Mouse (Mus musculus) limb, embryonic 13.5 days (tissue): ENCODE results near the gene Acaca. TPM values are rescaled to one million over a fixed set of nuclear protein-coding genes. Genes with fewer than 3 reads are reported as not detected.

Source experiments
- ATAC-seq: fragments of 200-750 bp; cut with Nextera tagmentation; 2 replicates; pipeline ENCODE4 v1.8.0; 2017; ENCODE audit warnings: low read depth, moderate number of reproducible peaks, moderate TSS enrichment; ENCODE audit not compliant: low FRiP score
- H3K27ac ChIP-seq: fragments of 300-500 bp; sonication (generic); 2 replicates; pipeline ENCODE4 v1.5.1; 2015; ENCODE audit warnings: inconsistent platforms, mild to moderate bottlenecking, moderate library complexity
- H3K27me3 ChIP-seq: fragments of 300-500 bp; sonication (generic); 2 replicates; pipeline ENCODE4 v1.6.1; 2015; ENCODE audit warnings: mild to moderate bottlenecking, inconsistent platforms
- H3K36me3 ChIP-seq: fragments of 300-500 bp; sonication (generic); 2 replicates; pipeline ENCODE4 v1.6.1; 2015; ENCODE audit warnings: inconsistent platforms, mild to moderate bottlenecking, moderate library complexity
- H3K4me1 ChIP-seq: fragments of 300-500 bp; sonication (generic); 2 replicates; pipeline ENCODE4 v1.6.1; 2015; ENCODE audit warnings: inconsistent platforms
- H3K4me2 ChIP-seq: fragments of 300-500 bp; sonication (generic); replicated peaks from 2 replicates; pipeline ENCODE4 v1.6.1; 2015; ENCODE audit warnings: inconsistent platforms, mild to moderate bottlenecking, moderate library complexity
- H3K4me3 ChIP-seq: fragments of 300-500 bp; sonication (generic); 2 replicates; pipeline ENCODE4 v1.5.1; 2015; ENCODE audit warnings: moderate library complexity, mild to moderate bottlenecking, inconsistent platforms
- H3K9ac ChIP-seq: fragments of 300-500 bp; sonication (generic); 2 replicates; pipeline ENCODE4 v1.6.1; 2015; ENCODE audit warnings: mild to moderate bottlenecking, inconsistent platforms
- H3K9me3 ChIP-seq: fragments of 300-500 bp; sonication (generic); 2 replicates; pipeline ENCODE4 v1.6.1; 2016; ENCODE audit warnings: inconsistent platforms
- WGBS: fragments of 180-500 bp; shearing (Covaris S2); methylation state at CpG from one replicate; pipeline ENCODE4 v1.1.7; 2015; 5-methylcytosine and 5-hydroxymethylcytosine counted together
- polyA plus RNA-seq: library from polyadenylated mRNA; unstranded; fragments of >200 nt; fragmentation: Nextera tagmentation; extraction: Ambion mirVana; gene quantifications from 2 replicates; pipeline ENCODE4 v1.2.1, GENCODE M21; 2015

Acaca gene
- polyA plus RNA-seq, 1 experiment from 2014 or later = 18.1 TPM

DNA sequence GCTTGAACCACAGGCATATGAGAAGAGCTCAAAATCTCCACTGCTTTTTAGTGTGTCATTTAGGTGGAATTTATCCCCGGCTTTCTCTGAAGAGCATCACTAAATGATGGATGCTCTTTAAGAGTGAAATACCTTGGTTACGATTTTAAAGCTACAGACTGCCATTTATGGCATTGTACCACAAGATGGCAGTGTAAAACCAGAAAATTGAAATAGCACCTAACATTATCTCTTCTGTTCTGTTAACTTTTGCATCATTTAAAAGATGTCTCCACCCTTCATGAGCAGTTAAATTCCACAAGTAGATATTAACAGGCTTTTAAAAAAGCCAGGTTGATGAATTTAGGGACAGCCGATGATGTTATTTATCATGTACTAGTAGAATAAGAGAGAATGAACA, 135.0 kb downstream of the Acaca start:
- Histone ChIP-seq H3K36me3 (peaks cover 66% of the 10 kb centered on the region), H3K9me3 (peaks cover 4% of the 10 kb centered on the region; the same call in 1 of the 2 replicates), H3K4me3 (no peak overlapping the region), H3K4me1 (no peaks in the 10 kb centered on the region), H3K9ac (no peak overlapping the region), H3K27ac (no peak overlapping the region), H3K27me3 (no peaks in the 10 kb centered on the region), H3K4me2 (no peak overlapping the region)
- 71% methylated on average over 3 of the region's 3 CpGs for WGBS
- ATAC-seq = no peak

DNA sequence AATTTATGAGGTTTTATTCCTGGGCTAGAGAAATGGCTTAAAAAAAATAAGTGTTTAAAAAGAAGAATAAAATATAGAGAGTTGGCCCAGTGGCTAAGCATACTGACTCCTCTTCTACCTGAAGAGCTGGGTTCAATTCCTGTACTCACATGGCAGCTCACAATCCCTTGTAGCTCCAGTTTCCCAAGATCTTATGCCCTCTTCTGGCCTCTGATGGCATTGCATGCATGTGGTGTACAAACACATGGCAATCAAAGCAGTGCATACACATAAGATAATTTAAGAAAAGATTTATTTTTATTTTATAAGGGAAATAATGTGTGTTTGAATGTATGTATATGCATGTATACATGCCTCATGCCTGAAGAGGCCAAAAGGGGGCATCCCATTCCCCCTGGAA, 138.6 kb downstream of the Acaca start:
- H3K9me3 ChIP-seq = peaks cover 4% of the 10 kb centered on the region; the same call in 1 of the 2 replicates
- no peak overlapping the region for H3K4me3 ChIP-seq
- H3K36me3 ChIP-seq = peaks cover 66% of the 10 kb centered on the region
- H3K4me2 ChIP-seq = no peak overlapping the region
- no peak for ATAC-seq
- H3K9ac ChIP-seq = no peak overlapping the region
- no peak overlapping the region for H3K27ac ChIP-seq
- no peaks in the 10 kb centered on the region for H3K27me3 ChIP-seq
- H3K4me1 ChIP-seq = peaks cover 7% of the 10 kb centered on the region

DNA sequence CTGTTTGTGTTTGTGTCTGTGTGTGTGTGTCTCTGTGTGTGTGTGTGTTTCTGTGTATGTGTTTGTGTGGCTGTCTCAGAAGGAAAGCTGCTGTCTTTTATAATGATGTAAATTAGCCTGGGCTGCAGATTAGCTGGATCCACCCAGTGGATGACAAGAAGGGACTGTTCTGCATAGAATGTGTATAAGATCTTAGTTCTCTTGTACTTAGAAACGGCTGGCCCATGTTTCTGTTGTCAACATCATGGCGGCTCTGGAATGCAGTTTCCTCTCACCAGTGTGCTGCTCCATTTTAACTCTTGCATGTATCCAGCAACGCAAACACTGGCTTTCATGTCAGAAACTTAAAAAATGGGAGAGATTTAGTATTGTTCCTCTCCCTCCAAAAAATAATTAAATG, 141.0 kb downstream of the Acaca start:
- 65% methylated on average over 3 of the region's 3 CpGs for WGBS
- H3K36me3 ChIP-seq = peaks cover 62% of the 10 kb centered on the region

DNA sequence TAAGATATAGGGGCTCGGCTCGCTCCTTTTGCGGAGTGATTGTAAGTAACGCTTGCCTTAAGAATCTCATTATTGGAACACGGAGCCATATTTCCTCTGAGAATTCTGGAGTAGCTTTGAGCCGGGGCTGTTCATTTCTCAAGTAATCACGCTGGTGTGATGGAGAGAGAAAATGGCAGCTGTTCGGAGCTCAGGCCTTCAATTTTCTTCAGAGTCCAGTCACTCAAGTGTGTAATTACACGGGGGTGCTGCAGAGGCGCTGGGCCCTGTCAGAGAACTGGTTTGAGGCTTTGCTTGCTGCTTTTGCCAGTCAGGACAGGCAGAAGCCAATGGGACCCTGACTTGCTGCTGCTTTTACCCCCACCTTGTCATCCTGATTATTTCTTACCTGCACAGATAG, 142.5 kb downstream of the Acaca start:
- WGBS = 66% methylated on average over 10 of the region's 10 CpGs
- H3K27ac ChIP-seq = no peak overlapping the region
- no peak overlapping the region for H3K4me3 ChIP-seq
- peaks cover 7% of the 10 kb centered on the region for H3K4me1 ChIP-seq
- H3K36me3 ChIP-seq = peaks cover 60% of the 10 kb centered on the region
- no peak for ATAC-seq
- H3K9me3 ChIP-seq = peaks cover 4% of the 10 kb centered on the region; the same call in 1 of the 2 replicates
- H3K27me3 ChIP-seq = no peaks in the 10 kb centered on the region
- no peak overlapping the region for H3K9ac ChIP-seq
- H3K4me2 ChIP-seq = no peak overlapping the region

More for the DNA sequence above, 141.0 kb downstream of the Acaca start:
- no peak for ATAC-seq
- Histone ChIP-seq H3K27me3 (no peaks in the 10 kb centered on the region), H3K9ac (no peak overlapping the region), H3K4me1 (peaks cover 7% of the 10 kb centered on the region), H3K27ac (no peak overlapping the region), H3K4me2 (no peak overlapping the region), H3K4me3 (no peak overlapping the region), H3K9me3 (peaks cover 4% of the 10 kb centered on the region; the same call in 1 of the 2 replicates)

DNA sequence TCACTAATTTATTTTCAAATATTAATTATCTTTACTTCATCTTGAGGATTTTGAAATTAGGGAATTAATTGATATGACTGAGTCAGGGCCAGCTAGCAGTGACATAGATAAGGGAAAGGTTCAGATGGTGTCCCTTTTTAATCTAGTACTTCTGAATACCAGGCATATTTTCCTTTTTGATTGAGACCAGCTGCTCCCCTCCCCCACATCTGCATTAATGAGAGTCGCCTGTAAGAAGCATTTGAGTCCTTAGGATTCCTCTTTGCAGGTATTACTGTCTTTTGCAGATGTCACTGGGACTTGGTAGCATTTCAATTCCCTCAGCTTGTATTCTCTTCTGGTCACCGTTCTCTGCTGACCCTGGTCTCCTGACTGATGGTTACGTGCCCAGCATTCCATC, 143.1 kb downstream of the Acaca start:
- H3K9ac ChIP-seq = no peak overlapping the region
- H3K36me3 ChIP-seq = peaks cover 59% of the 10 kb centered on the region

DNA sequence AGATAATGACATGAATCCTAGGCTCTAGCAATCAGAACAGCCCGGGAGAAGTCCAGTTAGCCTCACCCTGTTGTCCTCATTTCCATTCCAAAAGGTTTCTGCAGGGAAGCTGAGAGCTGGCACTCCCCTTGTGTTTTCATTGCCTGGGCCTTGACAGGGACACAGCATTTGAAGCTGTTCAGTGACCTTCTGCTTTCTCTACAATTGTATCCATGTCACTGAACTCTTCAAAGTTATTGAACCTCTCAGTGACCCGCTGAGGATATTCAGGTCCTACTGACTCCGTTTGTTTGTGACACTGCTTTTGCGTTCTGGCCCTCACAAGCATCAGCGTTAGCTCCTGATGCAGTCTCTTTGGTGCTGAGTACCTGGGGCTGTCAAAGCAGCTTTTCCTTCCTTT, 147.5 kb downstream of the Acaca start:
- H3K9me3 ChIP-seq = no peaks in the 10 kb centered on the region
- no peaks in the 10 kb centered on the region for H3K27me3 ChIP-seq
- peaks cover 55% of the 10 kb centered on the region for H3K36me3 ChIP-seq
- H3K4me3 ChIP-seq = no peak overlapping the region
- peaks cover 4% of the 10 kb centered on the region for H3K4me1 ChIP-seq
- H3K4me2 ChIP-seq = no peak overlapping the region
- 74% methylated on average over 5 of the region's 5 CpGs for WGBS
- no peak overlapping the region for H3K27ac ChIP-seq
- no peak overlapping the region for H3K9ac ChIP-seq
- ATAC-seq = no peak

More for the DNA sequence above, 143.1 kb downstream of the Acaca start:
- Histone ChIP-seq H3K4me1 (peaks cover 7% of the 10 kb centered on the region), H3K9me3 (peaks cover under 1% of the 10 kb centered on the region; the same call in 1 of the 2 replicates), H3K4me2 (no peak overlapping the region), H3K4me3 (no peak overlapping the region), H3K27me3 (no peaks in the 10 kb centered on the region), H3K27ac (no peak overlapping the region)
- no peak for ATAC-seq
- WGBS = 60% methylated on average over 3 of the region's 3 CpGs

DNA sequence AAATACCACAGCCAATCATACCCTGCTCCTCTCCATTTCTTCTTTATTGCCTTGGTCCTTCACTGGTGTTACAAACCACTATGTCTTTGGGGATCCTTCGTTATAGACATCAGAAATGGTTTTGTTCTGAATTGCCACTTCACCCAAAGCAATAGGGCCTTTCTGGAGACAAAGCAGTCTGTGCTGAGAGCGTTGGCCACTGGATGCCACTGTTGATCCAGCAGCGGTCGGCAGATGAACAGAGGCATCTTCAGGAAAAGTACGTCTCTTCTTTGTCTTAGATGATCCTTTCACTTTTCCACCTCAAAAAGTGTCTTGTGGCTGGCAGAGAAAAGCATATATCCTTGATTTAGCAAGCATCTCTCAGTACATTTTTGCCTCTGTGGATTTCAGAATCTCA, 151.8 kb downstream of the Acaca start:
- Histone ChIP-seq H3K9me3 (no peaks in the 10 kb centered on the region), H3K4me2 (no peak overlapping the region), H3K9ac (no peak overlapping the region), H3K27ac (no peak overlapping the region), H3K36me3 (peaks cover 44% of the 10 kb centered on the region), H3K4me1 (no peaks in the 10 kb centered on the region), H3K4me3 (no peak overlapping the region), H3K27me3 (no peaks in the 10 kb centered on the region)
- ATAC-seq = no peak
- WGBS = 85% methylated on average over 5 of the region's 5 CpGs

DNA sequence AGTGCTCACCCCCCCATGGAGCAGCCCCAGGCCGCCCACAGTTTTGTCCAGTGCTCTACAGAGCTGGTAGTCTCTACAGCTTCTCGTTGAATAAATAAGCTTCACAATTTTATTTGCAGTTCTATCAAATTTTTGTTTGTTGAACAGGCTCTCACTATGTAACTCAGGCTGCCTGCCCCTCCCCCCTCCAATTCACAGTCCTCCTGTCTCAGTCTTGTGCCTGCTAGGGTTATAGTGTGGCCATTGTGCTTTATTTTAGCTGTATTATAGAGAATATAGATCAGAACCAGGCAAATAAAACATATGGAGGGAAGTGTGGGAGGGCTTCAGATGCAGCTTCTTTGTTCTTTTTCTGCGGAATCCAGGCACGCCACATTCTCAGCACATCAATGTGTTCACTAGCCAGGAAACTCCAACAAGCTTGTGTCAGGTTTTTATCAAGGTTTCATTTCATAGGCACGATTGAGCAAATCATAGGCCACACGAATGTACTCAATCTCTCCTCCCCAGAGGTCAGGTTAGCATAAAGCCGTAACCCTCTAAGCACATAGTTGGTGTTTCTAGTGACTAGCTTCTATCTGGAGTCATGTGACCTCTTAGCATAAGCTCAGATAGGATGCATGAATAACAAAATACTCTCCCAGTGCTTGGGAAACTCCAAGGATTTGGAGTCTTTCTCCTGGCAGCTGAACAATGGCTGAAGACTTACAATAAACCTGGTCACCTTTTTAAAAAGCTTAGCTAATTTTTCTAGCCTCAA, 153.7 kb downstream of the Acaca start:
- no peak for ATAC-seq
- H3K9me3 ChIP-seq = no peaks in the 10 kb centered on the region
- H3K36me3 ChIP-seq = peaks cover 36% of the 10 kb centered on the region
- WGBS = 83% methylated on average over 7 of the region's 7 CpGs
- H3K4me1 ChIP-seq = no peaks in the 10 kb centered on the region
- H3K27ac ChIP-seq = no peak overlapping the region
- no peaks in the 10 kb centered on the region for H3K27me3 ChIP-seq
- H3K4me3 ChIP-seq = no peak overlapping the region
- no peak overlapping the region for H3K9ac ChIP-seq
- no peak overlapping the region for H3K4me2 ChIP-seq

DNA sequence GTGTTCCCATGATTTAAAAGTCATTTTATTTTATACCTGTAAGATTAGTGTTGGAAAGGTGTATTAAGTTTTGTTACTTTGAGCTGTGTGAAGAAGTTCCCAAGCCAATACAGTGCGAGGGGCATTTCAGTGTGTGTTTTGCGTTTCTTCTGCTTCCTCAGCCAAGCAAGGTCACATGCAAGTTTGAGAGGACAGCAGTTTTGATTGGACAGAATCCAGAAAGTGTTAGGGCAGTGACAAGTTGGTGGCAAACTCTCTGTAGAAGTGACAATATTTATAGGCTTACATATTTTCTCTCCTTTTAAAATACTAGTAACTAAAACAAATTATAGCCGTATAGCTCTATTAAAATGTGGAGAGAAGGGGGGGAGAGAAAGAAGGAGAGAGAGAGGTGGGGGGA, 161.3 kb downstream of the Acaca start:
- 51% methylated on average over 3 of the region's 3 CpGs for WGBS
- Histone ChIP-seq H3K9ac (no peak overlapping the region), H3K9me3 (no peaks in the 10 kb centered on the region), H3K4me2 (no peak overlapping the region), H3K4me3 (no peak overlapping the region), H3K27me3 (no peaks in the 10 kb centered on the region), H3K4me1 (no peaks in the 10 kb centered on the region), H3K27ac (no peak overlapping the region), H3K36me3 (peaks cover 19% of the 10 kb centered on the region)
- no peak for ATAC-seq

DNA sequence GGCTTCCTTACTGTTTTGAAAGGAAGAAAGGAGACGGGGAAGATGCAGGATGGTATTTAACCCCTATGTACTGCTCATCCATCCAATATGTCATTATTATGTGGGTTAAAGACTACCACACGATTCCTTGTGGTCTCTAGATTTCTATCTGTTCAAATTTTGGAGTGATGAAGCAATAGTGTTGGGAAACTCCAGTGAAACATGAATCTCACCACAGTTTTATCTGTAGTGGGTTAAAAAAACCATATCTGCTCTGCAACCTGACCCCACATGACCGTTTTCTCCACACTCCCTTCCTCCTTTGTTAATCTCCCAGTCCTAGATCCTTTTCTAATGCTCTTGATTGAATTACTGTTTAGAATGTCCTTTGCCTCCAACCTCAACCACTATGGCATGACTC, 163.1 kb downstream of the Acaca start:
- H3K9me3 ChIP-seq = no peaks in the 10 kb centered on the region
- H3K4me1 ChIP-seq = no peaks in the 10 kb centered on the region
- peaks cover 23% of the 10 kb centered on the region for H3K36me3 ChIP-seq
- no peak overlapping the region for H3K4me2 ChIP-seq
- H3K4me3 ChIP-seq = no peak overlapping the region
- no peak overlapping the region for H3K27ac ChIP-seq
- WGBS = 81% methylated on average over 3 of the region's 3 CpGs
- ATAC-seq = no peak
- no peak overlapping the region for H3K9ac ChIP-seq
- no peaks in the 10 kb centered on the region for H3K27me3 ChIP-seq

DNA sequence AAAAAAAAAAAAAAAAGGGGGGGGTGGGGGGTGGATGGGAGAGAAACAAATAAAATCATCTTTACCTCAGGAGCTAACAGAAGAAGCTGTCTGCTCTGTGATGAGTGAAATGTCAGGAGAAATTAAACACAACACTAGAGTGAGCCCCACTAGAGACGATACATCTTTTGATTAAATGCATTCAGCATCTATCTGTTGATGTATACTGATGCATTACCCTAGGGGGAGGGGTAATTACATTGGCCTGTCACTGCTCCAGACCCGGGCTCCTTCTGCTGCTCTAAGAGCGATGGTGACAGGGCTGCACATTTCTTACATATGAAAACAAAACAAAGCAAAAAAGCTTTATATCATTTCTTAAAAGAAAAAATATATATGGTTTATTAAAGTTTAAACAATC, 163.8 kb downstream of the Acaca start:
- Histone ChIP-seq H3K9me3 (no peaks in the 10 kb centered on the region), H3K9ac (no peak overlapping the region), H3K36me3 (peaks cover 23% of the 10 kb centered on the region), H3K4me2 (no peak overlapping the region), H3K27me3 (no peaks in the 10 kb centered on the region), H3K4me3 (no peak overlapping the region), H3K27ac (no peak overlapping the region), H3K4me1 (no peaks in the 10 kb centered on the region)
- 92% methylated on average over 3 of the region's 3 CpGs for WGBS
- no peak for ATAC-seq

DNA sequence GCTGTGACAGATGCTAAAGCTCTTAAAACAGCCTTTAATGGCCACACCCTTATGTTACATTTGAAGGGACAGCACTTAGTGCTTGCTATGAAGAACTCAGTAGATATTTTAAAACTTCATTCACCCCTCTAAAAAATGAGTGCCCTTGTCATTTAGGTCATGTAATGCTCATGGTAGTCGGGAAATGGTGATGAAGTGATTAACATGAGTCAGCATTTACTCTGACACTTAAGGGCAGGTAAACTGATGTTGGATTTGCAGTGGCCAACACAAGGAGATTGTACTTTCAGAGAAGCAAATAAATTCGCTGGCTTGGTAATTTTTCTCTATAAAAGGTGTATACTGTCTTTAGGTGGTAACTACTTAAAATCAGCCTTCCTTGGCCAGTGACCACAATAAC, 166.9 kb downstream of the Acaca start:
- ATAC-seq = no peak
- Histone ChIP-seq H3K9ac (no peak overlapping the region), H3K4me2 (no peak overlapping the region), H3K9me3 (no peaks in the 10 kb centered on the region), H3K36me3 (peaks cover 31% of the 10 kb centered on the region), H3K27me3 (no peaks in the 10 kb centered on the region), H3K4me3 (no peak overlapping the region), H3K4me1 (no peaks in the 10 kb centered on the region), H3K27ac (no peak overlapping the region)
- 76% methylated on average over 2 of the region's 2 CpGs for WGBS

DNA sequence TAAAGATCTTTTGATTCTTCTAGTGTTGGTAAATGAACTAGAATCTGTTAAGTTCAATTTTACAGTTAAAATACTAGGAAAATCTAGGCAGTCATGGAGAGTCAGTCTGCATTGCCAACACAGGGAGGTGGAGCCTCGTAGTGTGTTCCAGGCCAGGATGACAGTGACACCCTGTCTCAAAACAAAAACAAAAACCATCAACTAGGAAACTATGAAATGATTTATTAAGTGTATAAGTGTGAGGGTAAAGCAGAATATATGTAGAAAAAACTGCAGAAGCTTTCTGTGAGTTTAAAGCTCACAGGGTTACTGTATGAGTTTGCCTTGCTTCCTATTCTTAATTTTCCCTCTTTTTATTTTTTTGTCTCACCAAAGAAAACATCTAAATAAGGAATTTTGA, 176.0 kb downstream of the Acaca start:
- H3K9ac ChIP-seq = no peak overlapping the region
- H3K4me1 ChIP-seq = no peaks in the 10 kb centered on the region
- 92% methylated on average over 1 of the region's 1 CpGs for WGBS
- H3K27me3 ChIP-seq = no peaks in the 10 kb centered on the region
- no peak overlapping the region for H3K4me3 ChIP-seq
- H3K27ac ChIP-seq = no peak overlapping the region
- H3K36me3 ChIP-seq = peaks cover 22% of the 10 kb centered on the region
- ATAC-seq = no peak
- H3K4me2 ChIP-seq = no peak overlapping the region
- no peaks in the 10 kb centered on the region for H3K9me3 ChIP-seq
